Mouse (Mus musculus): ENCODE measurements at regions not wholly inside any gene's neighbourhood (a gene's known extent, or its start where the extent isn't known, plus 50 kb on each side); places are given as distances from the start of the nearest gene placed in this dataset.

DNA sequence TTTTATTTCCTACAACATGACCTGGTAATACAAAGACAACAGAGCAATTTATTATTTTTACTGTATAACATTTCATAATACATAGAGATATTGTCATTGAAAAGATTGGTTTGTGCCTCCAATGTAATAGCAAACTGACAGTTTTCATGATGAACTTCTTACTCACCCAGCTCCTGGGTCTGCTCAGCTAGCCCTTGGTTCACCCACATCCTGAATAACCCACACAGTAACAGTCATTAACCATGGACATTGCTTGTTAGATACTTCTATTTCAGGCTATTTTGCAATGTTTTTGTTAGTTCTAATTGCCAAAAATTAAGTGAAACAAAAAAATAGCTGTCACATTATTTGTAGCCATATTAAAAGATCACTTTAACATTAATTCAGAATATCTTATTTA is 684.3 kb upstream of the Msl3l2 start:
- TF ChIP-seq CTCF (IDR thresholded peaks at IDR 0.05; ENCODE audit: borderline replicate concordance, extremely low read depth, insufficient read depth, insufficient read length) (no peak), POLR2A (IDR thresholded peaks at IDR 0.05; ENCODE audit: borderline replicate concordance, extremely low read depth, insufficient read depth, insufficient read length, poor library complexity, severe bottlenecking) (no peak)
